Mouse (Mus musculus) kidney, postnatal 4 days (tissue): ENCODE results near the gene Pla2g7.

ENCODE experiments used
- DNase-seq, 2 experiments: peaks; one replicate each; pipeline ENCODE4 v3.0.0; 2021; ENCODE audit warnings: mixed read lengths in 2 of 2

The Pla2g7 gene

GRCm38 (mm10) chr17:43581012-43581467 lies 13.1 kb downstream of the Pla2g7 start:
- peak; percentile 60 to 73 for DNase-seq

GRCm38 (mm10) chr17:43584771-43585170 lies 16.9 kb downstream of the Pla2g7 start:
- peak in 1 of 2 experiments; percentile 23 for DNase-seq

DNA sequence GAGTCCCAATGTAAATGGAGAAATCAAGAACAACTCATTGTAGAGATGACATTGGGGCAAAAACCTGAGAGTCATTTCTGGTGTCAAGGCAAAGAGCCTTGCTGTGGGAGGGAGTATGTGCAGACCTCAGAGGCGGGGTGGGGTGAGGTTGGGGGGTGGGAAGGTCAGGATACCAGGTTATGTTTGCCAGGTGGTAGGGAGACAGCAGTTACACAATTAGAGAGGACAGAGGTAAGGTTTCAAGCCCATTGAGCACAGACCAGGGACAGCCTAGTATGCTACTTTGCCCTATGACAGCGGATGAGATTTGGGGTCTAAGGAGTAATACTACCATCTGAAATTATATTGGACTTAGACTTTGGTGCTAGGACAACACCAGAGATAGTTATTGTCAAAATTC lies 19.4 kb downstream of the Pla2g7 start:
- no peak for DNase-seq

GRCm38 (mm10) chr17:43589750-43590149 lies 21.9 kb downstream of the Pla2g7 start:
- no peak for DNase-seq

DNA sequence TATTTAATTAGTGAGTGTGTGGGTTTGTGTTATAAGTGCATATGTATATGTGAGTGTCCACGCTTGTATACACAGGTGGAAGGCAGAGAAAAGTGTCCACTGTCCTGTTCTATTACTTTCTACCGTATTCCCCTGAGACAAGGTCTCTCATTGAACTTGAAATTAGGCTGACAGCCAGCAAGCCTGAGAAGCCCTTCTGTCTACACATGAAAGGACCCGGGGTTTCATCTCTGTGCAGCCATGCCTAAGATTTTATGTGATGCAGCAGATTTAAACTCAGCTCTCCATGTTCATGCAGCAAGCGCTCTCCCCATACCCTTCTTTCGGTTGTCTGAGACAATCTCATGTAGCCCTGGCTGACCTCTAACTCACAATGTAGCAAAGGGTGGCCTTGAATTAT lies 22.6 kb downstream of the Pla2g7 start:
- no peak for DNase-seq

DNA sequence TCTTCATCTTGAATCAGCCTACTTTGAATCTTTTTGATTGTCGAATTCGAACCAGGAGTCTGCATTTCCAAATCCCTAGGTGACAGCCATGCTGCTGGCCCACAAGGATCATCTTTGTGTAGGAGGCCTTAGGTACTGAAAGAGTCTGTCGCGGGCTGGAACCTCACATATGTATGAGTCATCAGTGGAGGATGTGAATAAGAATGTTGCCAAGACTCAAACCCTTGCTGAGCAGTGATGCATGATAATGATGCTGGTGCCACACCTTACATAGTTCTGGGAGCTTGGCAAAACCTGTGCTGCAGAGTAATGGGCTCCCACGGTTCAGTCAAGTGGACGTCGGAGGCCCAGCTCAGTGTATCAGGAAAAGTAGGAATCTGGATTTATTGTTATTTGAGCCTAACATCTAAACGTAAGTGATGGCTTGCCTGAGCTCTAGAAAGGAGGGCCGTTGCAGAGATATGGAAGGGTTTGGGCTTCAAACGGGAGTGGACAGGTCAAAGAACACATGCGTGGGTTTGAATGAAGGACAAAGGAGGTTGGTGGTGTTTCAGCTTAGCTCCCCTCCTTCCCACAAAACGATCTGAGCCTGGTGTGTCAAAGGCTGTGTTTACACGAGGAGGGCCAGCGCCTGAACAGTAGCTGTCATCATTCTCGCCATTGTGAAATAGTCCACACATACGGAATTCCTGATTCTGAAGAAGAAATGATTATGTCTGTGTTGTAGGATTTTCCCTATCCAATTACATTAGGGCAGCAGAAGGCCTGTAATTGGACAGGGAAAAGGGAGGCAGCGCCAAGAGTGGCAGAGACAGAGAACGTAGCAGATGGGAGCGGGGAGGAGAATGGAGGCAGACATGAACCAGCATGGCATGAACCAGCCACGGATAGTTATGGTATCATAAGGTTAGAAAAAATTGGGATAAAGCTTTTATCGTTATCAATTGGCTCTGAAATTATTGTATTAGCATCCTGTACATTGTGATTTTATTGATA lies 24.7 kb downstream of the Pla2g7 start:
- no peak for DNase-seq

DNA sequence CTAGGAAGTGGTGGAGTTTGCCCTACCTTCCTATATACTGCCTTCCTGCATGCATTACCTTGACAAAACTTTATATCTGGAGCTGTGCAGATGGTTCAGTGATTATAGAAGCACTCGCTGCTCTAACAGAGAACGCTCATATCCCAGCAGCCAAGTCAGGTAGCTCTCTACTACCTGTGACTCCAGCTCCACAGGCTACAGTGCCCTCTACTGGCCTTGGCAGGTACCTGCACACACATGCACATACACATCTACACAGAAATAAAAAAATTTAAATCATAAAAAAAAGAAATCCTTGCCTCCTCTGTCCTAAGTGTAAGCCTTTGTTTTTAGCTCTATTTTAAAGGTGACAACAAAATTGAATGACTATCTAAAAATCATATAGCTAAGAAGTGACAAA lies 29.8 kb downstream of the Pla2g7 start:
- no peak for DNase-seq

DNA sequence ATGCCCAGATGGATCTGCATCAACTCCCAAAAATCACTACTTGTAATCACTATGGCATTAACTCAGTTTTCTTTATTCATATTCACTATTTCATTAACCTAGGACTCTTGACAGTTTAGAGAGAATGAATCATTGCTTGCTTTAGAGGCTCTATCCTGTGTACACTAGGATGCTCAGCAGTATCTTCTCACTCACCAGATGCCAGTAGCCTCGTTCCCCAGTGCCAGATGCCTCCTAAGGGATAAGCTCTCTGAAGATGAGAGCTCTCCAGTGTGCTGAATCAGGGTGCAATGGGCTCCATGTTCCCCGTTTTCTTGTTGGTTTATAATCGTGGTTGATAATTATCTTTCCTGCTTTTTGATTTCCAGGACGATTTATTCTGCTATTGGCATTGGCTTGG lies 30.8 kb downstream of the Pla2g7 start:
- no peak for DNase-seq

DNA sequence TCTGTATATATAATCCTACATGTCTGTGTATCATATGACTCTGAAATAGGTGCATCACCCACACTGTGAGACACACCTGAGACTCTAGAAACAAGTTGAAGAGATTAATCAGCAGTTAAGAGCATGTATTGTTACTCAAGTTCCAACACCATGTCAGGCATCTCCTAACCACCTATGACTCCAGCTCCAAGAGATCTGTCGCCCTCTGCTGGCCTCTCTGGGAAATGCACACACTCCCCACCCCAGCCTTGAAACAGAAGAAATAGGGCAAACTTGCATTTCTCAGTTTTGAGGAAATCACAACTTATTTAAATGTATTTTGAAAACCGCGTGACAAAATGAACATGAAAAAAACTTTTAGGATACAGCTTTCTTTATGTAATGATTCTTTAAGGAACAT lies 38.8 kb downstream of the Pla2g7 start:
- peak; percentile 88 for DNase-seq

DNA sequence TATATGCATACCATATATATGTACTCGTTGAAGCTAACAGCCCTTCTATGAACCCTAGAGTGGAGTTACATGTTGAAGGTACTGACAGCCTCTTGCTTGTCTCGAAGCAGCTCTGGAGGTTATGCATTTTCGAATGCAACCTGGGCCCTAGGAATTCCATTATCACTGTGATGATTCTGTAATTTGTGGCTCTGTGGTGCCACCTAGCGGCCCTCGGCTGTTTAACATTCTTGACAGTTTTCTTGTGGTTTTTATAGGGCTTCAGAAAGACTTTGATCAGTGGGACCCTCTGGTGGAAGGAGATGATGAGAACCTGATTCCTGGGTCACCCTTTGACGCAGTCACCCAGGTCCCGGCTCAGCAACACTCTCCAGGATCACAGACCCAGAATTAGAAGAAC lies 43.7 kb downstream of the Pla2g7 start:
- DNase-seq = peak; percentile 77 to 78

DNA sequence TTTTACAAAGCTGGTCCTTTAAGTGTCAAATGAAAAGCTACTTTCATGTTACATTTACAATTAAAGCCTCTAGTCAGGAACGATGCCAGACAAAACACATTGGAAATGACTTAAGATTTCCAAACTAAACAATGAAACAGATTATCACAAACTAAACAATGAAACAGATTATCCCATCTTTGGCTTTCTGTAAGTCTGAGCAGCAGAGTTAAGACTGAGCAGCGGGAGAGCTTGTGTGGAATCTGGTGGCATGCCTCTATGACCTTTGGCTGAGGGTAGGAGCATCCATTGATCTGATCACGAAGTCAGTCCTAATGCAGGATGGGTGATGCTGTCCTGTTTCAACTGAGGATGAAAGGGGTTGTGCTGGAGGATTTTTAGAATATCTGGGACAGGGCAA lies 44.3 kb downstream of the Pla2g7 start:
- DNase-seq = no peak

- no peak for DNase-seq
Observed at GRCm38 (mm10) chr17:43619156-43619555, 51.3 kb downstream of the Pla2g7 start.

DNA sequence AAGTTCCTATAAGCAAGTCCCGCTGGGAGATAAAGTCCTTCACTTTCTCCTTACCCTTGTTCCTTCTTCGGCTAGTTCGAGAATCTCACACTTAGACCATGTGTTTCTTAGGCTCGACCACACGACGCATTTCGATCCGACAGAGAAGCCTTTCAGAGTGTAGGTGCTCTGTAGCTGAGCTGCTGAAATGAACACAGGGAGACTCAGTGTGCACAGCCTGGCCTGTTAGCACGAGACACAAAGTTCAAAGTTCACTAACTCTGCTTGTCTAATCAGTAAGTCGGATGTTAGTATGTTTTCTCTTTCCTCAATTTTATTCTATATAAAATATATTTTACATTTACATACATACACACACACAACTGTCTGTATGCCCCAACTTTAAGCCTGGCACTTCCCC lies 54.2 kb downstream of the Pla2g7 start:
- DNase-seq = no peak

DNA sequence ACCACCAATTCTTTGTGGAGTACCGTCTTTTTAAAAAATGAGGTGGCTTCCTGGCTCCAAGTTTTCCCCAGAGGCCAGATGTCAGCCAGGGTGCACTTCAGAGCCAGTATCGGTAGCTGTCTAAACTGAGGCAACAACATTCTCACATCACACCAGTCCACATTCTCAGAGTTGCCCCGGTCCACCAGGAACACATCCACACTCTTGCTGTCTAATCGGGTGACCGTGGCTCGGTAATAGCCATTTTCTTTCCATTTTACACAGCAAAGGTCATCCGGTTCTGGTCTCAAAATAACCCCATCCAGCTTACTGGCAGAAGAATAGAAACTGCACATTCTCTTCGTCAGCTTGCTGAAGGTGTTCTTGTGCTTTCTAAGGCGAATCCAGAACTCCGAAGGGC lies 60.3 kb downstream of the Pla2g7 start:
- no peak for DNase-seq

DNA sequence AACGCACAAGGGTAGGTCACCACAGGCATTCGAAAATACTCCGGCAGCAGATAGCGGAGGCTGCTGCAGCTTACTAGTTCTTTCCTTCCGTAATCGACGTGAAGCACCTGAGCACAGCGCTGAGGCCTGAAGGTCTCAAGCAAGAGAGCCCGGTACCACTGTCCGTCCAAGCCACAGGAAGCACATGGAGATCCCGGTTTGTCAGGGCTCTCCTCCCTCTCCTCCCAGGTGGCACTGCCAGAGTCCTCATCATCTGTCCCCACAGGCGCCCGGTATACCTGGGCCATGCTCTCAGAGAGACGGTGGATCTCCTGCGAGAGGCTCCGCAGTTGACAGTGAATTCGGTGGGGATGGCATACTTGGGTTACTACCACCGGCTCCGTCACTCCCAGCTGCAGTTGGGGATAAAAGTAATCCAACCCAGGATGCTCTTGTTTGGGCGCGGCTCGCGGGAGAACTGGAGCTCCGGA lies 61.2 kb downstream of the Pla2g7 start:
- DNase-seq = no peak

DNA sequence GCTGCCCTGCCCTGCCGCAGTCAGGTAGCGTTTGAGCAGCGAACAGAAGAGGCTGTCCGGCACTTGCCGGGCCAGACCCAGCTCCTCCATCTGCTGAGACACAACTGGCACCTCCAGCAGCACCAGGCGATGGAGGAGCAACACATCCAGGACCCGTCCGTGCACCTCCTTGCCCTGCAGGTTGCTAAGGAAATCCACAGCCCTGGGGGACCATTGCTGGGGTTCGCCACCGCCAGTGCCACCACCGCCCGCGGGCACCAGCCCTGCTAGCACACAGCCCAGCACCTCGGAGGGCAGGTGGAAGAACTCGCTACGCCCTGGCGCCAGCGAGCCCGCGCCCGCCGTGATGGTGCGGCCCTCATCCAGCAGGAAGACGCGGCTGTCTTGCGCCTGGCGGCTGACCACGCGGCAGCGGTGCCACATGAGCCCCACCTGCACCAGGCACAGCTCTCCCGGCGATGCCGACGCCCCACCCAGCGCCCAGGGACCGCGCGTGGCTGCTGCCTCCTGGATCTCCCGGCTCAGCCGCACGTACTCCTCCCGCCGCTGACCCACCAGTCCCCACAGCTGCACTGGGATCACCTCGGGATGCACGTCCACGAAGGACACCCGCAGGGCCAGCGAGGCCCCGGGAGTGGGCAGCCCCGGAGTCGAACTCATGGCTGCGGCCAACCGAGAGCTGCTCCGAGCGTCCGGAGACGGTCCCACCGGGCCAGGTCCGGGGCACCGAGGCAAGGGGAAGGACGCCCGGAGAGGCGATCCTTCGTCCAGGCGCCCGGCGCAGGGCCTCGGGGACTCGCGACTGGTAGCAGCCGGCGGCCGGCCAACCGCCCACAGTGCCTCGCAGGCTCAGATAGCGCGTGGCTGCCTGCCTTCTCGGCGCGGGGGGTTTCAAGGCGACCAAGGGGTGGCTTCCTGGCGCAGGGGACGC lies 61.9 kb downstream of the Pla2g7 start, which contains the start of gene Tdrd6:
TSS of gene Tdrd6 (minus strand) at position 804 of the 931 bp plus-strand sequence.
- DNase-seq = peak; percentile 34 to 57

GRCm38 (mm10) chr17:43630427-43630760 lies 62.5 kb downstream of the Pla2g7 start:
- DNase-seq = no peak

DNA sequence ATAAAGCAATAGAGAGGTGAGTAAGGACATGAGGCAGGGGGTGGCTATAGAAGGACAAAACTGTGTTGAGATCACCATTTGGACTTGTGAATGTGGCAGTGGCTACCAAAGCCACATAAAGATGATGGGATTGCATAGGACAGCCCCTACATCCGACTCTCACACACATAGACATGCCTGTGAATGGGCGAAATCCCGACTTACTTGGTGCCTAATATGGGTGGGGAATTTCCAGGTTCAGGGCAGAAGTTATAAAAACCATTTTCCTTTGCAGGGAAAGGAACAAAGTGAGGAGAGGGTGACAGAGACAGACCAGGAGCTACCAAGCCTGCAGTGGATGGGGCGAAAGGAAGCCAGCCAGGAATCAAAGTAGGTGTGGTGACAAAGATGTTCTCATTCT lies 69.2 kb downstream of the Pla2g7 start:
- DNase-seq = no peak

DNA sequence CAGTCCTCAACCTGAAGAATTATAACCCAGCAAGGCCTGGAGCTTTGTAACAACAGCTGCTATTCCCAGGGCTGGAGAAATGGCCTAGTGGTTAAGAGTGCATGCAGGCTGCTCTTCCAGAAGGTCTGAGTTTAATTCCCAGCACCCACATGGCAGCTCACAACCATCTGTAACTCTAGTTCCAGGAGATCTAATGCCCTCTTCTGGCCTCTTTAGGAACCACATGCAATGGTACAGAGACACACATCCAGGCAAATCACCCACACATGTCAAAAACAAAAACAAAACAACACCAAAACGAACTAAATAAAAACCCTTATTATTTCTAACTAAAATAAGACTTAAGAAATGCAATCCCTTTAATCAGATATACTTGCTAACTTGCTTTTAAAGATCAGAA lies 72.9 kb downstream of the Pla2g7 start:
- DNase-seq = no peak

DNA sequence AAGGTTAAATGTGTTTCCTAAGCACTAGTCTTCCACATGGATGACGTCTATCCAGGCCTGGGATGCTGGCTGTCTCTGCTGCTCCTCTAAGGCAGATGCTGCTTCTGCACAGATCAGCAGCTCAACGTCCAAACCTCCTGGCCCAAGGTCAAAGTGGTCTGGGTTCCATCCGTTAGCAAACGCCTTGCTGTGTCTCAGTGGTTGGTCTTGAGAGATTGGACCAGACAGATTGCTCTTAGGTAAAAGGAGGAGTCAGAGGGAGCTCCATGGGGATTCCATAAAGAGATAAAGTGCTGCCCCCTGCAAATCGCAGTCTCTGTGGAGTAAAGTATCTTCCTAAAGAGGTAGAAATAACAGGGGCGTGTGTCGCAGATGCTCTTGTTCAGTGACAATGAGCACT lies 75.3 kb downstream of the Pla2g7 start:
- no peak for DNase-seq

DNA sequence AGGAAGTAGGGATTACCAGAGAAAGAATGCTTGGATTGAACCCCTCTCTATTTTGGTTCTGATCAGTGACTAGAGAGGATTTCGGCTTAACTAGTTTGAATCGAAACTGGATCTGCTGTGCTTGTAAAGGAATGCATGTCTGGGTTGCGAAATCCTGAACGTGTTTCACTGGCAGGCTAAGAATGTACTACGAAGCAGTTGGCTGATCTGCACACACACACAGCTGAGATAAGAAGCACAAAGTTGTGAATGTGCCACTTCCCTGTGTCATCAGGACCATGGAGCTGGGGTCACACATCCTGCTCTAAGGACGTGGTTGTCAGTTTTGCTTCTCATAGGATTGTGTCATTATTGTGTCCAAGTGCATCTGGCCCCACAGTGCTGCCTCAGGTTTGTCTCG lies 76.5 kb downstream of the Pla2g7 start:
- no peak for DNase-seq

DNA sequence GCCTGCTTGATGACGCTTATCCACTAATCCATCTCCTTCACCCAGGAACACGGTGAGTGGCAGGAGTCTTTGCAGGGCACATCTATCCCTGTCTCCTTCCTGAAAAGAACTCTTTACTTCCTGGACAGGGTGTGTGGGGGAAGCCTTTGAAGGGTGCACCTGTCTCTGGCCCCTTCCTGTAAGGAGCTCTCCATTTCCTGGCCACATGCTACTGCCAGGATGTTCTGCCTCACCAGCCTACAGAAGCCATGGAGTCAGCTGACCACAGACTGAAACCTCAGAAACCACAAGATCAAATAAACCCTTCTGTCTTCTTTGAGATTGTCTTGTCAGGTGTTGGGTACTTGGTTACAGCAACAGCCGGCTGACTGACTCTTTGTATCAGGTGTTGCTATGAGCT lies 77.2 kb downstream of the Pla2g7 start:
- no peak for DNase-seq

DNA sequence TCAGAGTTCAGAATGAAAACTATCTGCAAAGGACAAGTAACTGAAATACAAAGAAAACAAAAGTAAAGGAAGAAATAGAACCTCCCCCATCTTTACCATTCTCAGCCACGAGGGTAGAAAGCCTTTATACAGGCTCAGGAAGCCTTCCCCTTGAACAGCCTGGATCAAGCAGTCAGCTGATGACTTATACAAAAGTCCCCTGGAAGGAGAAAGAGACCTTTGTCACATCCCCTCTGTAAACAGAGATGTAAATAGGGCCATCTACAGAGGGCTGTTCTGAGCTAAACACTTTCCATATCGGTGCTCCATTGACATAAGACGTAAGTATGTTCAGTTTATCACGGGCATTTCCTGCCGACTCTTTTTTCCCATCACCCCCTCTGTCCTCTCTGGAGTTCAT lies 79.0 kb downstream of the Pla2g7 start:
- DNase-seq = no peak
